Mouse (Mus musculus): ENCODE data around the gene Zfp967. TPM values are rescaled to one million over a fixed set of nuclear protein-coding genes. Genes with fewer than 3 reads are reported as not detected.
"Not testable (repeated sequence)": the region's sequence is repeated elsewhere in the genome, so short reads cannot be mapped to it uniquely, and the experiment has no call there.

Gene Zfp967
- total RNA-seq (2021), result not detected

DNA sequence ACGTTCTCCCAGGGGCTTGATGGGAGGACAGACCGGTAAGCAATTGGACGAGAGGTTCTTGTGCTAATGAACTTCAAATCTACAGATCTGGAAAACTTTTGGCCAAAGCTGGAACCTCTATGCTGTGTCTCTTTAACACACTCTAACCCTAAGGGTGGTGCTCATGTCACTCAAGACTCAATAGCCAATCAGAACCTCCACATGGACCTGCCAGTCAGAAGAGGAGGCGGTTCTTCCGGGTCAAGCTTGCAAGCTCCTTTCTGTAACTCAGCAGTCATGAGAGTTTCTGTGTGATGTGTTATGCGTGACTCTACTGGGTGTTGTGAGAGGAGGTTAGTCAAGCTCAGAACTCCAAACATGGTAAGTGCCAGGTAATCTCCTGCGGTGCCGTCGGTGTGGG lies at the start of gene Zfp967:
Zfp967 (plus strand) TSS at position 301 of the 400 bp plus-strand sequence.
- DNase-seq (ENCODE audit: extremely low spot score in 1 of 2, low spot score in 1 of 2), result not testable (repeated sequence)

DNA sequence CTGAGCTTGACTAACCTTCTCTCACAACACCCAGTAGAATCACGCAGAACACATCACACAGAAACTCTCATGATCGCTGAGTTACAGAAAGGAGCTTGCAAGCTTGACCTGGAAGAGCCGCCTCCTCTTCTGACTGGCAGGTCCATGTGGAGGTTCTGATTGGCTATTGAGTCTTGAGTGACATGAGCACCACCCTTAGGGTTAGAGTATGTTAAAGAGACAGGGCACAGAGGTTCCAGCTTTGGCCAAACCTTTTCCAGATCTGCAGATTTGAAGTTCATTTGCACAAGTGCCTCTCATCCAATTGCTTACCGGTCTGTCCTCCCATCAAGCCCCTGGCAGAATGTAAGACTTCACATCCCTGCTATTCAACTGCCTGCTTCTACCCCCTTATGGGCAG lies 34.2 kb upstream of the Zfp967 start, which contains the start of gene Gm14434:
Gm14434 (minus strand) TSS at position 101 of the 400 bp plus-strand sequence.
- not testable (repeated sequence) for DNase-seq (ENCODE audit: extremely low spot score in 1 of 2, low spot score in 1 of 2)

Other genes with a start within 250 kb of the Zfp967 start
- gene Gm11009, start 201.6 kb upstream of the Zfp967 start, total RNA-seq (2021), result not detected
- gene Gm14435, start 97.5 kb upstream of the Zfp967 start, total RNA-seq (2021), result 10 to 100 TPM; 12.4 to 18.1 TPM
- gene Gm14434, start 34.3 kb upstream of the Zfp967 start, total RNA-seq (2021), result not detected
- 10 to 100 TPM; 13.2 to 18.0 TPM for gene Gm14308, start 115.3 kb downstream of the Zfp967 start, total RNA-seq (2021)
- gene Zfp973, start 149.5 kb downstream of the Zfp967 start, total RNA-seq (2021), result 10 to 100 TPM; 11.9 to 12.6 TPM
- gene Gm14305, start 187.3 kb downstream of the Zfp967 start, total RNA-seq (2021), result 10 to 100 TPM; 33.8 to 37.0 TPM

Measured in layer of hippocampus, postnatal 25 days (tissue).